Mouse (Mus musculus) kidney, postnatal 0 days (tissue): Measurements from ENCODE around the gene Pcsk5. TPM values are rescaled to one million over a fixed set of nuclear protein-coding genes. Genes with fewer than 3 reads are reported as not detected.

Experiments
- ATAC-seq: fragments of 200-750 bp; cut with Nextera tagmentation; replicated peaks from 2 replicates; pipeline ENCODE4 v1.8.0; 2017; ENCODE audit warnings: low read depth, moderate number of reproducible peaks, moderate TSS enrichment, moderate library complexity; ENCODE audit not compliant: low FRiP score
- DNase-seq: peaks from one replicate; pipeline ENCODE4 v3.0.0-alpha.2; 2016; ENCODE audit warnings: low spot score
- H3K27ac ChIP-seq: fragments of 300-500 bp; sonication (generic); 2 replicates; pipeline ENCODE4 v1.5.1; 2014; ENCODE audit warnings: mild to moderate bottlenecking
- H3K27me3 ChIP-seq: fragments of 300-500 bp; sonication (generic); 2 replicates; pipeline ENCODE4 v1.6.1; 2014; ENCODE audit warnings: low read length, mixed read lengths; ENCODE audit not compliant: insufficient read depth
- H3K36me3 ChIP-seq: fragments of 300-500 bp; sonication (generic); 2 replicates; pipeline ENCODE4 v1.6.1; 2014; ENCODE audit warnings: low read length, mixed read lengths; ENCODE audit not compliant: insufficient read depth
- H3K4me1 ChIP-seq: fragments of 300-500 bp; sonication (generic); replicated peaks from 2 replicates; pipeline ENCODE4 v1.6.1; 2014; ENCODE audit warnings: antibody characterized with exemption, low read length, mixed read lengths; ENCODE audit not compliant: insufficient read depth
- H3K4me2 ChIP-seq: fragments of 300-500 bp; sonication (generic); 2 replicates; pipeline ENCODE4 v1.6.1; 2014; ENCODE audit warnings: mild to moderate bottlenecking, low read length, moderate library complexity, mixed read lengths
- H3K4me3 ChIP-seq: fragments of 300-500 bp; sonication (generic); replicated peaks from 2 replicates; pipeline ENCODE4 v1.5.1; 2014; ENCODE audit warnings: low read depth, low read length
- H3K9ac ChIP-seq: fragments of 300-500 bp; sonication (generic); 2 replicates; pipeline ENCODE4 v1.6.1; 2014; ENCODE audit warnings: low read depth, low read length
- H3K9me3 ChIP-seq: fragments of 300-500 bp; sonication (generic); replicated peaks from 2 replicates; pipeline ENCODE4 v1.6.1; 2016; ENCODE audit warnings: low read length, inconsistent platforms, mixed read lengths
- CTCF ChIP-seq: IDR thresholded peaks from 2 replicates; pipeline ENCODE4 v1.5.1; 2016; ENCODE audit warnings: antibody characterized with exemption, low read depth, mild to moderate bottlenecking, moderate library complexity
- WGBS: fragments of 180-500 bp; shearing (Covaris S2); extraction: QIAGEN DNeasy Blood & Tissue Kit; methylation state at CpG from one replicate; pipeline ENCODE4 v1.1.7; 2014; 5-methylcytosine and 5-hydroxymethylcytosine counted together
- polyA plus RNA-seq: library from polyadenylated mRNA; unstranded; fragments of >200 nt; fragmentation: Nextera tagmentation; extraction: Ambion mirVana; gene quantifications from 2 replicates; pipeline ENCODE4 v1.2.1, GENCODE M21; 2015

Pcsk5 gene
- 17.3 and 17.4 TPM in 2 replicates for polyA plus RNA-seq

GRCm38 (mm10) chr19:17837471-17837859, at the start of gene Pcsk5:
TSS of gene Pcsk5 (minus strand) at chr19:17837632.
- DNase-seq = peak; percentile 94
- H3K36me3 ChIP-seq = no peaks in the 10 kb centered on the region
- H3K4me1 ChIP-seq = 0 out of 2 replicates have a peak, but pooled peaks cover 10% of the 10 kb centered on the region
- no peaks in the 10 kb centered on the region for H3K27me3 ChIP-seq
- H3K9me3 ChIP-seq = no peaks in the 10 kb centered on the region
- ATAC-seq = peak; percentile 90
- no peak for TF ChIP-seq CTCF
- peak within 1 kb of the TSS; percentile 87 for H3K27ac ChIP-seq
- peak within 1 kb of the TSS; percentile 76 for H3K4me2 ChIP-seq
- H3K4me3 ChIP-seq = peak within 1 kb of the TSS; percentile 80
- H3K9ac ChIP-seq = peak within 1 kb of the TSS; percentile 83
- WGBS = 0% methylated on average over 34 of the region's 36 CpGs

- Histone ChIP-seq H3K4me2 (0 out of 2 replicates have a peak overlapping the region, but pooled peaks have one; percentile 11), H3K36me3 (no peaks in the 10 kb centered on the region), H3K9ac (no peak overlapping the region), H3K4me3 (no peak overlapping the region), H3K27me3 (no peaks in the 10 kb centered on the region), H3K27ac (no peak overlapping the region), H3K9me3 (no peaks in the 10 kb centered on the region), H3K4me1 (no peaks in the 10 kb centered on the region)
- peak; percentile 76 for DNase-seq
- 62% methylated on average over 7 of the region's 7 CpGs for WGBS
- no peak for ATAC-seq
- TF ChIP-seq CTCF = no peak
Observed at GRCm38 (mm10) chr19:17875804-17876203, 38.4 kb upstream of the Pcsk5 start.

- H3K4me1 ChIP-seq = no peaks in the 10 kb centered on the region
- H3K9ac ChIP-seq = no peak overlapping the region
- ATAC-seq (no peak), DNase-seq (peak; percentile 11)
- H3K27me3 ChIP-seq = no peaks in the 10 kb centered on the region
- H3K4me2 ChIP-seq = no peak overlapping the region
- WGBS = 47% methylated on average over 2 of the region's 2 CpGs
- H3K4me3 ChIP-seq = no peak overlapping the region
- TF ChIP-seq CTCF = no peak
- H3K36me3 ChIP-seq = no peaks in the 10 kb centered on the region
- H3K9me3 ChIP-seq = no peaks in the 10 kb centered on the region
- no peak overlapping the region for H3K27ac ChIP-seq
Observed at GRCm38 (mm10) chr19:17874388-17874787, 37.0 kb upstream of the Pcsk5 start.

GRCm38 (mm10) chr19:17873755-17874154, 36.3 kb upstream of the Pcsk5 start:
- 45% methylated on average over 2 of the region's 2 CpGs for WGBS
- ATAC-seq (no peak), DNase-seq (peak; percentile 54)
- peak; percentile 62 for TF ChIP-seq CTCF
- Histone ChIP-seq H3K27ac (no peak overlapping the region), H3K9ac (no peak overlapping the region), H3K4me1 (no peaks in the 10 kb centered on the region), H3K4me2 (no peak overlapping the region), H3K9me3 (no peaks in the 10 kb centered on the region), H3K27me3 (no peaks in the 10 kb centered on the region), H3K36me3 (no peaks in the 10 kb centered on the region), H3K4me3 (no peak overlapping the region)

GRCm38 (mm10) chr19:17866317-17866891, 29.0 kb upstream of the Pcsk5 start:
- Histone ChIP-seq H3K4me3 (no peak overlapping the region), H3K27me3 (no peaks in the 10 kb centered on the region), H3K36me3 (no peaks in the 10 kb centered on the region), H3K4me1 (no peaks in the 10 kb centered on the region), H3K27ac (no peak overlapping the region), H3K4me2 (no peak overlapping the region), H3K9ac (no peak overlapping the region), H3K9me3 (no peaks in the 10 kb centered on the region)
- TF ChIP-seq CTCF = no peak
- DNase-seq (no peak), ATAC-seq (no peak)
- WGBS = 64% methylated on average over 3 of the region's 3 CpGs

- Histone ChIP-seq H3K9me3 (no peaks in the 10 kb centered on the region), H3K4me3 (no peak overlapping the region), H3K27me3 (no peaks in the 10 kb centered on the region), H3K4me1 (no peaks in the 10 kb centered on the region), H3K9ac (no peak overlapping the region), H3K4me2 (no peak overlapping the region), H3K27ac (no peak overlapping the region), H3K36me3 (no peaks in the 10 kb centered on the region)
- 46% methylated on average over 4 of the region's 4 CpGs for WGBS
- DNase-seq (peak; percentile 49), ATAC-seq (no peak)
- TF ChIP-seq CTCF = no peak
Observed at GRCm38 (mm10) chr19:17860351-17861014, 23.1 kb upstream of the Pcsk5 start.
